Mouse (Mus musculus): Measurements from ENCODE around the gene Tmem128. TPM values are rescaled to one million over a fixed set of nuclear protein-coding genes. Genes with fewer than 3 reads are reported as not detected.

The Tmem128 gene
- polyA plus RNA-seq, 1 experiment from 2014 or later: 51.3 TPM

GRCm38 (mm10) chr5:38285724-38286123, 25.7 kb downstream of the Tmem128 start:
- H3K4me3 ChIP-seq: no peak overlapping the region

GRCm38 (mm10) chr5:38288476-38288875, 28.5 kb downstream of the Tmem128 start:
- Histone ChIP-seq H3K9ac (no peak overlapping the region), H3K27ac (no peak overlapping the region), H3K4me1 (no peaks in the 10 kb centered on the region), H3K9me3 (replicated peaks) (no peaks in the 10 kb centered on the region), H3K27me3 (replicated peaks) (no peaks in the 10 kb centered on the region), H3K4me2 (no peak overlapping the region), H3K4me3 (no peak overlapping the region), H3K36me3 (no peaks in the 10 kb centered on the region)
- WGBS (ENCODE audit: insufficient replicate concordance): 72% methylated on average over 3 of the region's 3 CpGs
- ATAC-seq: no peak

More at GRCm38 (mm10) chr5:38285724-38286123, 25.7 kb downstream of the Tmem128 start:
- H3K9me3 ChIP-seq (replicated peaks): no peaks in the 10 kb centered on the region
- H3K9ac ChIP-seq: no peak overlapping the region
- no peak for ATAC-seq
- H3K36me3 ChIP-seq: no peaks in the 10 kb centered on the region
- H3K4me1 ChIP-seq: no peaks in the 10 kb centered on the region
- peaks cover 5% of the 10 kb centered on the region; the same call in 1 of the 2 replicates for H3K27me3 ChIP-seq (replicated peaks)
- 68% methylated on average over 9 of the region's 9 CpGs for WGBS (ENCODE audit: insufficient replicate concordance)
- H3K4me2 ChIP-seq: no peak overlapping the region
- H3K27ac ChIP-seq: no peak overlapping the region

GRCm38 (mm10) chr5:38301761-38302411, 41.9 kb downstream of the Tmem128 start:
- no peak for ATAC-seq
- Histone ChIP-seq H3K4me2 (no peak overlapping the region), H3K4me1 (no peaks in the 10 kb centered on the region), H3K36me3 (no peaks in the 10 kb centered on the region), H3K4me3 (no peak overlapping the region), H3K9ac (no peak overlapping the region), H3K9me3 (replicated peaks) (no peaks in the 10 kb centered on the region), H3K27me3 (replicated peaks) (0 out of 2 replicates have a peak, but pooled peaks cover 4% of the 10 kb centered on the region), H3K27ac (no peak overlapping the region)
- WGBS (ENCODE audit: insufficient replicate concordance): 70% methylated on average over 12 of the region's 12 CpGs

- H3K36me3 ChIP-seq: no peaks in the 10 kb centered on the region
- no peak overlapping the region for H3K4me2 ChIP-seq
- H3K4me3 ChIP-seq: no peak overlapping the region
- 47% methylated on average over 12 of the region's 12 CpGs for WGBS (ENCODE audit: insufficient replicate concordance)
- no peak overlapping the region for H3K9ac ChIP-seq
- no peak for ATAC-seq
- no peak overlapping the region for H3K27ac ChIP-seq
- H3K27me3 ChIP-seq (replicated peaks): 0 out of 2 replicates have a peak, but pooled peaks cover 4% of the 10 kb centered on the region
- H3K9me3 ChIP-seq (replicated peaks): no peaks in the 10 kb centered on the region
- no peaks in the 10 kb centered on the region for H3K4me1 ChIP-seq
Observed at GRCm38 (mm10) chr5:38302651-38303050, 42.7 kb downstream of the Tmem128 start.

DNA sequence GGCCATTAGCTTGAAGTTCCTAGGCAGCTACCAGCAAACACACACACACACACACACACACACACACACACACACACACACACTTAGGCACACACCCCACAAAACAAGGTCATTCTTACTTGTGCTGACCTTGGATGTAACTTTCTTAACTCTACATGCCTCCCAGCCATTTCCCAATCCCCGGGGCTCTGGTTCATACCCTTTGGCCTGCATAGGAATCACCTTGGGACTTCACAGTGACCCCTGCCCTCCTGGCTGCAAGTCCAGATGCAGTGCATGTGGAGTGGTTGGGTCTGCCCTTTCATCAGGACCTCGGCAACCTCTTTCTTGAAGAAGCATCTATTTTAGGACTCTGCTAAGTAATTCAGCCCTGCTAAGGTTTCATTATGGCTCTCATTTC, 45.3 kb downstream of the Tmem128 start:
- no peaks in the 10 kb centered on the region for H3K4me1 ChIP-seq
- 55% methylated on average over 2 of the region's 2 CpGs for WGBS (ENCODE audit: insufficient replicate concordance)
- no peak overlapping the region for H3K4me2 ChIP-seq
- H3K27ac ChIP-seq: no peak overlapping the region
- peaks cover 24% of the 10 kb centered on the region; the same call in 1 of the 2 replicates for H3K27me3 ChIP-seq (replicated peaks)
- ATAC-seq: no peak
- no peaks in the 10 kb centered on the region for H3K9me3 ChIP-seq (replicated peaks)
- no peak overlapping the region for H3K9ac ChIP-seq
- no peaks in the 10 kb centered on the region for H3K36me3 ChIP-seq
- H3K4me3 ChIP-seq: no peak overlapping the region

DNA sequence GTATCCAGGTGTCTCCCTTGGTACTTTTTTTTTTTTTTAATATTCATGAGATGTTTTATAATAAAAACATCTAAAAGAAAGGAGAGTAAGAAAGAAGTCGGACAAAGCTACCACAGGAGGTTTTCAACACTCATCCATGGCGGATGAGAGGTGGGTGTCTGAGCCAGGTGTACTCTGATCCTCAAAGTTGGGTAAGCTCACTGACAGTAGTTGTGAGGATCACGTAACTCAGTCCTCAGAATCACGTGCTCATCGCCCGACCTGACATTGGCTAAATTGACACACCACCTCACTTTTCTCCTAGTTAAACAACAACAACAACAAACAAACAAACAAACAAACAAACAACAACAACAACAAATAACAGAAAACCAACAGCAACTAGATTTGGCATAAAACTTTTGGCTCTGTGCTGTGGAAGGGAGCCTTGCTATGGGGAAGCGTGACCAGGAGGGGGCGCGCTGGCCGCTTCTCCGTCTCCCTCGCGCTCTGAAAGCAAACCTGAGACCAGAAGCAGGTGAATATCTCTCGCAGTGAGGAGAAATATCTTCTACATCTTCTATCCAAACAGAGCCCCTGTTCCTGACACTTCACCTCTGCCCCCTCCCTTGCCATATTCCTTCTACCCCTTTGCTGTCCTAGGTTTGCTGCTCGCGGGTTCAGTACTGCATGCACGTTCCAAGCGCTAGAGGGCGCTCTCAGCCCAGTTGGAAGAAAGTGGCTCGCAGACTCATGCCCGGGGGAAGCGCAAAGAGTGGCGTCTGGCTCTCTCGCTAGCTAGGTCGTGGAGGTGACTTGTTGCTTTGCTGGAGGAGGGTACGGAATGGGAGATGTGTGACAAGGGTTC, 47.5 kb downstream of the Tmem128 start:
- peaks cover 25% of the 10 kb centered on the region; the same call in 1 of the 2 replicates for H3K27me3 ChIP-seq (replicated peaks)
- peak; percentile 73 for ATAC-seq
- H3K9me3 ChIP-seq (replicated peaks): no peaks in the 10 kb centered on the region
- peak overlapping the region; percentile 32 for H3K4me3 ChIP-seq
- H3K4me2 ChIP-seq: peak overlapping the region; percentile 66
- H3K4me1 ChIP-seq: no peaks in the 10 kb centered on the region
- WGBS (ENCODE audit: insufficient replicate concordance): 9% methylated on average over 26 of the region's 26 CpGs
- H3K27ac ChIP-seq: no peak overlapping the region
- H3K9ac ChIP-seq: no peak overlapping the region; the same call in 1 of the 2 replicates
- no peaks in the 10 kb centered on the region for H3K36me3 ChIP-seq

GRCm38 (mm10) chr5:38308873-38309272, 48.9 kb downstream of the Tmem128 start:
- Histone ChIP-seq H3K4me2 (no peak overlapping the region), H3K27me3 (replicated peaks) (peaks cover 25% of the 10 kb centered on the region; the same call in 1 of the 2 replicates), H3K4me1 (no peaks in the 10 kb centered on the region), H3K36me3 (no peaks in the 10 kb centered on the region), H3K9me3 (replicated peaks) (no peaks in the 10 kb centered on the region), H3K4me3 (no peak overlapping the region), H3K9ac (no peak overlapping the region), H3K27ac (no peak overlapping the region)
- WGBS (ENCODE audit: insufficient replicate concordance): 39% methylated on average over 5 of the region's 5 CpGs
- peak; percentile 56 for ATAC-seq

DNA sequence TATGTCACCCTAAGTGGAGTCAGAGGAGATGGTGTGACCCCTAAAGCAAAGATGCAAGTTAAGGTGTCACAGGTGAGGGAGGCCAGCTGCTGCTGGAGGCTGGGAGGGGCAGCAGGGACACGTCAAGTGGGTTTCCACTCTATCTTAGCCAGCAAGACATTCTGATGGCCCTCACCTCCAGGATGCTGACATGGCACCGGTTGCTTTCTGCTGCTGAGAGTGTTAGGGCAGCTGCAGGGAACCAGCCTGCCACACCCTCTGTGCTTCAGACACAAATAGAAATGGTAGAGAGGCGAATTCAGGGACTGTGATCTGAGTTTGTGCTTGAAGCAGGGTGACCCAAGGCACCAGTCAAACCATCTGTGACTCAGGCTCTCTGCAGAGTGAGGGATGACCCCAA, 49.8 kb downstream of the Tmem128 start:
- Histone ChIP-seq H3K4me1 (no peaks in the 10 kb centered on the region), H3K9me3 (replicated peaks) (no peaks in the 10 kb centered on the region), H3K4me3 (no peak overlapping the region), H3K27ac (no peak overlapping the region), H3K9ac (no peak overlapping the region), H3K36me3 (no peaks in the 10 kb centered on the region), H3K4me2 (no peak overlapping the region), H3K27me3 (replicated peaks) (peaks cover 27% of the 10 kb centered on the region; the same call in 1 of the 2 replicates)
- no peak for ATAC-seq
- 52% methylated on average over 3 of the region's 3 CpGs for WGBS (ENCODE audit: insufficient replicate concordance)

Other genes starting within 250 kb of the Tmem128 start
- 20.0 and 20.2 TPM in 2 replicates for gene Stx18, start 221.4 kb upstream of the Tmem128 start, polyA plus RNA-seq (2016; fragmentation: Nextera tagmentation; extraction: Ambion mirVana)
- 7.4 and 8.4 TPM in 2 replicates for gene Nsg1, start 100.3 kb upstream of the Tmem128 start, polyA plus RNA-seq (2016; fragmentation: Nextera tagmentation; extraction: Ambion mirVana)
- gene Zbtb49, start 39.7 kb upstream of the Tmem128 start, polyA plus RNA-seq (2016; fragmentation: Nextera tagmentation; extraction: Ambion mirVana): 4.4 and 5.4 TPM in 2 replicates
- gene Lyar, start 39.7 kb upstream of the Tmem128 start, polyA plus RNA-seq (2016; fragmentation: Nextera tagmentation; extraction: Ambion mirVana): 145 and 147 TPM in 2 replicates
- gene Otop1, start 15.8 kb downstream of the Tmem128 start, polyA plus RNA-seq (2016; fragmentation: Nextera tagmentation; extraction: Ambion mirVana): not detected in 2 replicates
- not detected in 2 replicates for gene Drd5, start 59.2 kb downstream of the Tmem128 start, polyA plus RNA-seq (2016; fragmentation: Nextera tagmentation; extraction: Ambion mirVana)
- 0.60 and 1.2 TPM in 2 replicates for gene Slc2a9, start 243.0 kb downstream of the Tmem128 start, polyA plus RNA-seq (2016; fragmentation: Nextera tagmentation; extraction: Ambion mirVana)